Mouse (Mus musculus) thymus, adult 2 months (tissue): Measurements from ENCODE around the gene Nf1. TPM values are rescaled to one million over a fixed set of nuclear protein-coding genes. Genes with fewer than 3 reads are reported as not detected.

ENCODE experiments used
- DNase-seq: peaks from one replicate; pipeline ENCODE4 v3.0.0; 2021
- H3K27ac ChIP-seq: fragments of 200-500 bp; 2 replicates; pipeline ENCODE4 v1.5.1; 2012; ENCODE audit warnings: low read length, control low read depth; ENCODE audit not compliant: control insufficient read depth, insufficient read depth
- H3K27me3 ChIP-seq: fragments of 200-500 bp; 2 replicates; pipeline ENCODE4 v1.6.1; 2012; ENCODE audit warnings: mild to moderate bottlenecking, low read length, moderate library complexity, mixed read lengths; ENCODE audit not compliant: control insufficient read depth, insufficient read depth
- H3K36me3 ChIP-seq: fragments of 200-500 bp; 2 replicates; pipeline ENCODE4 v1.6.1; 2012; ENCODE audit warnings: mild to moderate bottlenecking, low read length, moderate library complexity; ENCODE audit not compliant: control insufficient read depth, insufficient read depth
- H3K4me1 ChIP-seq: fragments of 200-500 bp; replicated peaks from 2 replicates; pipeline ENCODE4 v1.6.1; 2012; ENCODE audit warnings: low read length; ENCODE audit not compliant: control insufficient read depth, insufficient read depth
- H3K4me3 ChIP-seq: fragments of 200-500 bp; 2 replicates; pipeline ENCODE4 v1.5.1; 2012; ENCODE audit warnings: mild to moderate bottlenecking, low read length, control low read depth, moderate library complexity; ENCODE audit not compliant: control insufficient read depth, insufficient read depth
- CTCF ChIP-seq: fragments of 200-500 bp; IDR thresholded peaks from 2 replicates; pipeline ENCODE4 v1.5.1; 2012; ENCODE audit warnings: mild to moderate bottlenecking, control low read depth, low read length, moderate library complexity, borderline replicate concordance; ENCODE audit not compliant: control insufficient read depth, poor library complexity, insufficient read depth; ENCODE audit errors: extremely low read depth
- POLR2A ChIP-seq: fragments of 200-500 bp; IDR thresholded peaks from 2 replicates; pipeline ENCODE4 v1.6.1; 2012; ENCODE audit warnings: mild to moderate bottlenecking, low read length, control low read depth, moderate library complexity; ENCODE audit not compliant: control insufficient read depth, poor library complexity, insufficient read depth; ENCODE audit errors: extremely low read depth
- whole genome bisulfite sequencing: fragments of 180-500 bp; shearing (Covaris S2); methylation state at CpG from one replicate; pipeline ENCODE4 v1.1.7; 2018; 5-methylcytosine and 5-hydroxymethylcytosine counted together
- polyA plus RNA-seq: library from polyadenylated mRNA; depleted of rRNA; stranded (reverse); fragments of >200 nt; gene quantifications from 2 replicates; pipeline ENCODE4 v1.2.3, GENCODE M21; 2012

Gene Nf1
- polyA plus RNA-seq, 1 experiment = 6.9 TPM

GRCm38 (mm10) chr11:79327106-79327505, 12.4 kb upstream of the Nf1 start:
- TF ChIP-seq POLR2A = no peak
- TF ChIP-seq CTCF = no peak
- no peaks in the 10 kb centered on the region for H3K27me3 ChIP-seq
- 57% methylated on average over 4 of the region's 4 CpGs for WGBS
- no peak for DNase-seq
- H3K27ac ChIP-seq = no peak overlapping the region
- H3K4me3 ChIP-seq = no peak overlapping the region
- H3K36me3 ChIP-seq = no peaks in the 10 kb centered on the region
- peaks cover 3% of the 10 kb centered on the region; the same call in 1 of the 2 replicates for H3K4me1 ChIP-seq

DNA sequence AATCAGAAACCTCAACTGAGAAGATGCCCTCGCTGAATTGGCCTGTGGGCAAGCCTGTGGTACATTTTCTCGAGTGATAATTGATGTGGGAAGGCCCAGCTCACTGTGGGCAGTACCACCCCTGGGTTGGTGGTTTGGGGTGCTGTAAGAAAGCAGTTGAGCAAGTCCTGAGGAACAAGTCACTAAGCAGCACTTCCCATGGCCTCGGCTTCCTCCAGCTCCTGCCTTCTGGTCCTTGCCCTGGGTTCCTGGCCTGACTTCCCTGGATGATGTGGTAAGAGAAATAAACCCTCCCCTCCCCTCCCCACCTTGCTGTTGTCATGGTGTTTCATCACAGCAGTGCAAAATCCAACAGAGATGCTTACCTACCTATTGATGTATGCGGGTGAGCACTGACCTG, 11.4 kb upstream of the Nf1 start:
- Histone ChIP-seq H3K4me3 (no peak overlapping the region), H3K27ac (no peak overlapping the region), H3K36me3 (no peaks in the 10 kb centered on the region), H3K27me3 (no peaks in the 10 kb centered on the region), H3K4me1 (peaks cover 3% of the 10 kb centered on the region; the same call in 1 of the 2 replicates)
- no peak for DNase-seq
- no peak for TF ChIP-seq CTCF
- TF ChIP-seq POLR2A = no peak
- 40% methylated on average over 4 of the region's 4 CpGs for WGBS

GRCm38 (mm10) chr11:79329585-79329984, 9.9 kb upstream of the Nf1 start:
- Histone ChIP-seq H3K36me3 (no peaks in the 10 kb centered on the region), H3K27me3 (no peaks in the 10 kb centered on the region), H3K27ac (no peak overlapping the region), H3K4me3 (no peak overlapping the region), H3K4me1 (peaks cover 3% of the 10 kb centered on the region; the same call in 1 of the 2 replicates)
- no peak for DNase-seq
- 98% methylated on average over 1 of the region's 1 CpGs for WGBS
- no peak for TF ChIP-seq POLR2A

DNA sequence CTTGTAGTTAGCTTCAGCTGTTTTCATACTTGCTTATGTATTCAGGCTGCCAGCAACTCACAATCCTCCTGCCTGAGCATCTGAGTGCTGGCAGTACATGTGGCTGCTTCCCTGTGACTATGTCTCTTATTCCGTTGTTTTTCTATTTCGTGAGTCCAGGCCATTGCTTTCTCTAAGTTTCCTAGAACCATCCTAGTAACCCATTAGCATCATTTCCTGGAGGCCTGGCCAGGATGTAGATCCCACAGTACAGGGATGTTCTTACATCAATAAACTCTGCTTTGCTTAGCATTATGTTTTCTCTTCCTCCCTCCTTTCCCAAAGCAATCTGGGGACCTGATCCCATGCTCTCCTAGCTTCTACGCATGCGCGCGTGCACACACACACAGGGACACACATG, 4.4 kb upstream of the Nf1 start:
- DNase-seq = no peak
- whole genome bisulfite sequencing = 98% methylated on average over 6 of the region's 6 CpGs
- TF ChIP-seq CTCF (no peak), POLR2A (no peak)
- Histone ChIP-seq H3K4me3 (no peak overlapping the region), H3K36me3 (no peaks in the 10 kb centered on the region), H3K4me1 (peaks cover 5% of the 10 kb centered on the region), H3K27me3 (no peaks in the 10 kb centered on the region), H3K27ac (no peak overlapping the region)

DNA sequence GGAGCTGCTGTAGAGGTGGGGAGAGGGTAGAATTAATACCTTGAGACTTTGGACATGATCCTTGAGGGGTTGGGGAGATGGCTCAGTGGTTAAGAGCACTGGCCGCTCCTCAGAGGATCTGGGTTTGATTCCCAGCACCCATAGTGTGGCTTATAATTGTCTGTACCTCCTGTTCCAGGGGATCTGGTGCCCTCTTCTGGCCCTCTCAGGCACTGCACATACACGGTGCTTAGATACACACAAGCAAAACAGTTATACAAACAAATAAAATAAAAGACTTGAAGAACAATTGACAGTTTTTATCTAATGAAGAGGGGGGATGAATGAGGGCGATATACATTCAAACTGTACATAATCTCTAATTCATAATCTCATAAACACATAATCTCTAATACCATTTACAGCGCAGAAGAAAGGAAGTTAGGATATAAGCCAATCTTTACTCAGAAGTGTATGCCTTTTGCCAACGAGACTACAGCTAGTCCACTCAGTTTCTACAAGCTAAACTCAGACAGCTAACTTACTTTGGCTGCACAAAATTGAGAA, 2.7 kb upstream of the Nf1 start:
- H3K4me3 ChIP-seq = no peak overlapping the region
- TF ChIP-seq POLR2A = no peak
- no peak for TF ChIP-seq CTCF
- no peaks in the 10 kb centered on the region for H3K36me3 ChIP-seq
- H3K4me1 ChIP-seq = peaks cover 11% of the 10 kb centered on the region
- DNase-seq = peak; percentile 33
- no peaks in the 10 kb centered on the region for H3K27me3 ChIP-seq
- WGBS = 98% methylated on average over 5 of the region's 5 CpGs
- no peak overlapping the region for H3K27ac ChIP-seq

DNA sequence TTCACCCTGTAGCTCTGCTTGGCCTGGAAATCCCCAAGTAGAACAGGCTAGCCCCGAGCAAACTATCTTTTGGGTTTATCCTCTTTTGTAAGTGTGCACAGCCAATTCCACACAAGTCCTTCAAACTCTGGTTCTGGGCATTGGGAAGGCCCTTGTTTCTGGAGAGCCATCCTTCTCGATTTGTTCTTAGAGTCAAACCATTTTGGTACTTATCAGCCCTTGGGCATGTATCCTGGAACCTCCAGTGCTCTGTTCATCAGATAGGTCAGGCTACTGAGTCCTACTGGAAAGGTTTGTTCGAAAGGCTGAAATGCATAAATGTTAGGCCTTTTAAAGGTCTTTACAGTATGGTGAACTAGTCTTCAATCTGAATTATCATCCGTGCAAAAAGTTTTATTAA, 872 bp upstream of the Nf1 start:
- Histone ChIP-seq H3K4me1 (peaks cover 11% of the 10 kb centered on the region), H3K36me3 (no peaks in the 10 kb centered on the region), H3K27ac (no peak overlapping the region), H3K4me3 (no peak overlapping the region), H3K27me3 (no peaks in the 10 kb centered on the region)
- WGBS = 70% methylated on average over 4 of the region's 4 CpGs
- TF ChIP-seq CTCF = no peak
- TF ChIP-seq POLR2A = no peak
- no peak for DNase-seq
